Mouse (Mus musculus): ENCODE measurements around the gene Crybb1.

The Crybb1 gene

GRCm38 (mm10) chr5:112266011-112266777 lies 10.6 kb downstream of the Crybb1 start:
- no peak for DNase-seq

DNA sequence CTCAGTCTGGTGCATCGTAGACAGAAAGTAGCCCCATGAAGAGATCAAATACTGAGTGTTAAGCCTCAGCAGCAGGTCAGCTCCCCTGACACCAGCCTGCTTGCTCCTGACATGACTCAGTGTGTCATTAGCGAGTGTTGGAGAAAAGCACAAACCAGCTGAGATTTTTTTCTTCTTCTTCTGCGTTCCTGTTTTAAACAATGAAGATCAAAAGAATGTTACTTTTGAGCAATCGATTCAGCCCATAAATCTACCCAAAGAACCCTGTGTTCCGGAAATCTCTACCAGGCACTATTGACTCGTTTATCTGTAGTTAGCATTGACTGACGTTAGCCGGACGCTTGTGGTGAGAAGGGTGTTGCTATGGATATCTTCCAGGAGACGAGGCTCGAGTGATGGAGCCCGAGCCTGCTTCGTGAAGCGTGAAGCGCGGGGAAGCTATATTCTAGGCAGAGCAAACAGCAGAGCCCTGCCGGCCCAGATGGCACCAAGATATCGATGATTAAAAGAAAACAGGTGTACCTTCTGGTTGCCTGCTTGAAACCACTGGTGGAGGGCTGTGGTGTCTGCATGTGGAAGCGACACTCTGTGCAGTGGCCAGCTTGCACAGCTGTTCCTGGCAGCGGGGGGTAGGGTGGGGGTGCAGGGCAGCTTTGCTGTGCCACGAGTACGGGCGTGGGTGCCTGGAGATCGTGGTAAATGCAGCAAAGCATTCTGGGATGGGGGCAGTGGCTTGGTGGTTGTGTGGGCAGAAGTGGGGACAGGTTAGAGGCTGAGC lies 15.3 kb downstream of the Crybb1 start:
- DNase-seq: no peak

DNA sequence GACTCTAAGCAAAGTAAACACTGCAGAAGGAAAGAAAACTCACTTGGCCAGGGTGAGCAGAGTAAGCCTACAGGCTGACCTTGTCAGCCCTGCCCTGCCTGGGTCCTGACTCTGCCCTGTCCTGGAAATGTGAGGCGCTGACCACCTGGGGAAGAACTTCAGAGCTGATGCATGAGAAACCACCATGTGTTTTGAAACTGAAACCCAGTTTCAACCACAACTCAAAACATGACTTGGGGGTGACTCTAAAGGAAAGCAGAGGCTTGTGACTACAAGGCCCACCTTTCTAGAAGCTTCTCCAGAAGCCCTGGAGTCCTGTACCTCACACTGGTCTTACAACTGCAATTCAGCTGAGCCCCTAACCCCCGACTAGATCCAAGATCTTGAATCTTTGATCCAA lies 17.3 kb downstream of the Crybb1 start:
- DNase-seq: no peak

- no peak for DNase-seq
These were observed 18.3 kb downstream of the Crybb1 start for GRCm38 (mm10) chr5:112273746-112274463.

DNA sequence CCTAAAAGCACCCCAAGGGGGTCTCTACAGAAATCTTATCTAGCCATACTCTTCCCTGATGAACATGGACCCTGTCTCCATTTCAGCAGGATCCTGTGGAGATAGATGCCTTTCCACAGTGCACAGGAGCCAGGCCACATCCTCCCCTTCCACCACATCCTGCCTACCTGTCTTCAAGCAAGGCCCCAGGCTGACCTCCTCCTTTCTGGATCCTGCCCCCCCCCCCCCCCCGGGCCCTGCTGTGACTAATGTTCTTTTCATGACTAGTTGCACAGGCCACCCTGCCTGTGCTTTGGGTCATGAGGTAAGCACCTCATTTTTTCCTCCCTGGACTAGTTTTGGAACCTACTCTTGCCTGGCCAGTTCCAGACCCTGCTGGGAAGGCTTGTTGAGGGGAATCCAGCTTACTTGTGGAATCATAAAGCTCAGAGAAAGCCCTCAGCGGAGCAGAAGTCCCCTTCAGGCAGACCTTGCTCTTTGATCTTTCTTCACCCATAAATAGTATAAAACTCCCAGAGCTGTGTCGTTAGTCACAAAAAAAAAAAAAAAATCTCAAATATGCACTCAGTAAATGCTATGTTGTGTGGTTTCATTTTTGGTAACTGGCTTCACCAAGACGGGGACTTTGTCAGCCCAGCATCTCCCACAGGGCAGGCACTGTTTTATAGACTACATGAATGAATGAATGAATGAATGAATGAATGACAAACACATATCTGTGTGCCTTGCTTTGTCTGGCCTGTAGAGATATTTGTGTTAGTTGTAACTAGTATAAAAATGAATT lies 19.6 kb downstream of the Crybb1 start:
- DNase-seq: no peak

DNA sequence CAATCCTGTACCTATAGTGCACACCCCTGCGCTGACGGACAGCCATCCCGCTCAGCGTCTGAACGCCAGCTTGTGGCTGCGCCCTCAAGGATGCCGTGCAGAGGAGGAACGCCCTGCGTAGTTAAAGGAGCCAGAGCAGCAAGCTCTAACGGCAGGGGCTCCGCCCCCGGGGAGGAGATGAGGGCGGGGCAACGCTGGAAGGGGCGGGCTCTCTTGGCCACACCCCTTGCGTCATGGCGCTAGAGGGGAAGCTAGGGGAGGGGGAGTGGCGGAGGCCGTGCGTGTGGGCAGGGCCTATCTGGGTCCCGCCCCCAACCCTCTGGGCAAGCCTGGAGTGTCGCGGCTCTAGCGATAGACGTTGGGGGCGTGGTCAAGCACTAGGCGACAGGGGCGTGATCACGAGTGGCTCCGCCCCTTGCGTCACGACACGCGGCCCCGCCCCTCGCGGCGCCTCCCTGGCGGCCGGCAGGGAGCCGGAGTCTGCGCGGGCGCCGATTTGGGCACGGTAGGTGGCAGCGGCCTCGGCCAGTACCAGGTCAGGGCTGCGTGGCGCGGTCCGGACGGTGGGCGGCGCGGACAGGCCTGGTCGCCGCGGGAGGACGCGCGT lies 20.8 kb downstream of the Crybb1 start, which contains the start of gene Tpst2:
Gene Tpst2 (plus strand): TSS at position 425 of the 607 bp plus-strand sequence.
- peak; percentile 99 to 100 for DNase-seq

DNA sequence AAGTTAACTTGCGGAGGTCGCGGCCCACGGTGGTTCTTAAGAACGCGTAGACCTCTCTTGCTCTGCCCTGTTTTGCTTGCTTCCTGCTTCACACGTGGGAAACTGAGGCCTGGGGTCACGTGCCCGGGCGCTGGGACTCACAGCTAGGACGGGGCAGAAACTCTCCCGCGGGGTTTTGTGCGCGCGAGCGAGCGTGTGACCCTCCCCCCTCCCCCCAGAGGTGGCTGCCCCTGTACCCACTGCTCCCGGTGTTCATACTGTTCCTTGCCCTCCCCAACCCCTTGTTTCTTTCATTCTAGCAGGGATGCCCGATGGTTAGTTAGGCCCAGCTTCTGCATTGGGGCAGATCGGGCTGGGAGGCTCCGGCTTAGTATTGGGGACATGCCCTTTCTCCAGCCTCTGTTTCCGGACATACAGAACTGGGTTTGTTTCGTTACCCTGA lies 21.3 kb downstream of the Crybb1 start:
- DNase-seq: no peak

DNA sequence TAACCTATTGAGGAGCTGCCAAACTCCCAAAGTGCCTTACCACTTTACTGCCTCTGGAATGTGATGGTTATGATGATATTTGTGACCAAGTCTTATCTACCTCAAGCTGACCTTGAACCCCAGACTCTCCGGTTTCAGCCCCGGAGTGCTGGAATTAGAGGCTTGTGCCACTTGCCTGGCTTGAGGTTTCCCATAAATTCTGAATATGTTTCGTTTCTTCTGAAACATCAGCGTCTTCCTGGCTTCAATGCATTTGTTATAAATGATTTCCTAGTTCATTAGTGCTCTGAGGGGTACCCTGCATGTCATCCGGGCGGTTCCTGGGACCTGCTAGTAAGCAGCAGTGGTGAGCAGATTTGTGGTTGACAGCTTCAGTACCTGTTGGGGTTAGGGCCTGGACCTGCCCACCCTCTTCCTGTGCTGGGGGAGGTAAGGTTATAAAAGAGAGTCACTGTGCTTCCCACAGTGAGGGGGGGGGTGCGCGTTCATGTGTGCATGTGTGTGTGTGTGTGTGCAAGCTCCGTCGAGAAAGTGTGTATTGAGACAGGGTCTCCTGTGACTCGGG lies 22.4 kb downstream of the Crybb1 start:
- no peak for DNase-seq

- DNase-seq: peak; percentile 41 to 50
These were observed 23.8 kb downstream of the Crybb1 start for GRCm38 (mm10) chr5:112279181-112280021.

GRCm38 (mm10) chr5:112280151-112280550 lies 24.5 kb downstream of the Crybb1 start:
- peak in 1 of 2 experiments; percentile 25 for DNase-seq

DNA sequence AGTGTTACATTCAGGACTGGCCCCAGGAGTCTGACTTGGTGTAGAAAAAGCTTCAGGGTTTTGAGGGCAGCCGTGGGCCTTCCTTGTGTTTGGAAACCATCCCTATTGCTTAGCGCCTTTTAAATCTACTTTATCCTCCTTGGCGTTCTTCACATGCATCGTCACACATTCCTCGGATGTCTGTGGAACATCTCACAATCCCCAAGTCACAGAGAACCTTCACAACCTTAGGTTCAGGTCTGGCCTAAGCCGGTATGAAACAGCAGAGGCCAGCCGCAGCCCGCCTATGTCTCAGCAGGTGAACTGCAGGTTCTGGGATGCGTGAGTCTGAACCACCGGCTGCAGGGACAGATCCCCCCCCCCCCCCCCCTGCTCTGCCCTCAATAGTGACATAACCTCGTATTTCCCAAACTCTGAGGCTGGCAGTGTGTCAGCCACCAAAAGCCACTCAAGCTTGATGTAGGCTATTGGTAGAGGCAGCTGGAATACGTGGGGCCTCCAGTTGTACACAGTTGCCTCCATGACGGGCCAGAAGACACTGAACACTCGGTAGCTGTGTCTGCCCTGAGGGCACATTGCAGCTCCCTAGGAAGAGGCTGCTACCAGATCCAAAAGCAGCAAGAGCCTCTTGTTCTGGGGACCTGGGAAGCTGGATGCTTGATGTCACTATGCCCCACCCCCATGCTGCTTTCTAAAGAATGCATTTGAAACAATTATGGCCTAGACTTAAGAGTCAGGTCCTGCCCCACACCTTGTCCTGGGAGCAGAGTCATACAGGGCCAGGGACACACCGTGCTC lies 25.4 kb downstream of the Crybb1 start:
- DNase-seq: peak in 1 of 2 experiments; percentile 10

DNA sequence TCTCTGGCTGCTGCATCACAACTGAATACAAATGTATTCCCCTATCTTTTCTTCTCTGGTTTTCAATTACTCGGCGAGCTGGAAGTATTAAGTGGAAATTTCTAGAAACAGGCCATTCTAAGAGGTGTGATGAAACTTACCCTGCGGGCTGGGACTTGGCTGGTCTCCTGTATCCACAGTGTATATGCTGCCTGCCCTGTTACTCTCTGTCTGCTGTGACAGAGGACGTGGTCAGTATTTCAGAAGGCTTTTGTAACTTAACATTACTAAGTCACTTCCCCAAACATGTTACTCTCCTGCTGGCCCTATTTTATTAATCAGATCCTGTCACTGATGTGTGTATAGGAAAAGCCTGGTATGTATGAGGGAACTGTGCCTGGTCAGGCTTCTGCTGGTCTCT lies 26.1 kb downstream of the Crybb1 start:
- no peak for DNase-seq

GRCm38 (mm10) chr5:112282123-112282779 lies 26.6 kb downstream of the Crybb1 start:
- DNase-seq: peak in 1 of 2 experiments; percentile 44

GRCm38 (mm10) chr5:112282780-112283482 lies 27.3 kb downstream of the Crybb1 start:
- no peak for DNase-seq

GRCm38 (mm10) chr5:112283543-112284202 lies 28.1 kb downstream of the Crybb1 start:
- no peak for DNase-seq

GRCm38 (mm10) chr5:112284203-112284582 lies 28.6 kb downstream of the Crybb1 start:
- no peak for DNase-seq

GRCm38 (mm10) chr5:112285548-112286085 lies 30.0 kb downstream of the Crybb1 start:
- DNase-seq: peak in 1 of 2 experiments; percentile 36

GRCm38 (mm10) chr5:112286608-112286983 lies 31.0 kb downstream of the Crybb1 start:
- no peak for DNase-seq
